Mouse (Mus musculus) colon, adult 2 months (tissue): ENCODE data around the gene Lrriq3. TPM values are rescaled to one million over a fixed set of nuclear protein-coding genes. Genes with fewer than 3 reads are reported as not detected.

Experiments used
- polyA plus RNA-seq: library from polyadenylated mRNA; depleted of rRNA; stranded (reverse); fragments of >200 nt; gene quantifications from 2 replicates; pipeline ENCODE4 v1.2.3, GENCODE M21; 2012; rRNA removed

Lrriq3 gene
- 0.14 TPM in 1 of 2 replicates, not detected in the other for polyA plus RNA-seq

DNA sequence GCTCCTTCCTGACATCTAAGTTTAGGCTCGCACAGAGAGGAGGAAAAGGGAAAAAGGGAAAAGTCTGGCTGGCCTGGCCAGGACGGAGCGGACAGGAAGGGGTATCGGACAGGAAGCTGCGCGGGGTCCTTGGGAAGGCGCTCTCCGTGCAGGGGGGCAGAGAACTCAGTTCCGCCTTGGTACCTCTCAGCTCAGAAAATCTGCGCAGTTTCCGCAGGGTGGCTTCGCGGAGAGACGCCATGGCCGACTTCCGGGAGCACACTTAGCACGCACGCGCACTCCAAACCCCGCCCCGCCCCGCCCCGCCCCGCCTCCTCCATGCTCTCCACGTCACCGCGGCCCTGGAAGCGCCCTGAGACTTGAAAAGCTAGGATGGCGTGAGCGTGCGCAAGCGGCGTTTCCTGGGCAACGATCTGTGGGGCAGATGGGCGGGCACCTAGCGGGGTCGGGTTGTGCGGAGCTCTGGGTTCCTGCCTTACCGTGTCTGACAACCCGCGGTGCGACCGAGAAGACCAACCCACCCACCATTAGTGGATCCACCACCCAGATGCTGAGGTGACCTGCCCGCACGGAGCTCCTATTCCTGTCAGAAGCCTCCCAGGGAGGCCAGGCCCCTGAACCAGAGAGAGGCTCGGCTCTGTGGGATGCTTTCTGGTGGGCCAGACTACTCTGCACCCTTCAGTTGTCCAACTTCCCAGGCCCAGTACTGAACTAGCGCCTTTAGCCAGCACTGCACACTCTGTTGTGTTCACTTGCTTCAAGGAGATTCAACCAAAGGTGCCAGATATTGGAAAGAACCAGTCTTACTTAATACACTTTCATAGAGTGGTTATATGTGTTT, at the start of gene Lrriq3, which contains the start of gene Fpgt:
Gene Lrriq3 (plus strand): TSS at position 319 of the 841 bp plus-strand sequence.
Gene Fpgt (minus strand): TSS at position 288 of the 841 bp plus-strand sequence.

DNA sequence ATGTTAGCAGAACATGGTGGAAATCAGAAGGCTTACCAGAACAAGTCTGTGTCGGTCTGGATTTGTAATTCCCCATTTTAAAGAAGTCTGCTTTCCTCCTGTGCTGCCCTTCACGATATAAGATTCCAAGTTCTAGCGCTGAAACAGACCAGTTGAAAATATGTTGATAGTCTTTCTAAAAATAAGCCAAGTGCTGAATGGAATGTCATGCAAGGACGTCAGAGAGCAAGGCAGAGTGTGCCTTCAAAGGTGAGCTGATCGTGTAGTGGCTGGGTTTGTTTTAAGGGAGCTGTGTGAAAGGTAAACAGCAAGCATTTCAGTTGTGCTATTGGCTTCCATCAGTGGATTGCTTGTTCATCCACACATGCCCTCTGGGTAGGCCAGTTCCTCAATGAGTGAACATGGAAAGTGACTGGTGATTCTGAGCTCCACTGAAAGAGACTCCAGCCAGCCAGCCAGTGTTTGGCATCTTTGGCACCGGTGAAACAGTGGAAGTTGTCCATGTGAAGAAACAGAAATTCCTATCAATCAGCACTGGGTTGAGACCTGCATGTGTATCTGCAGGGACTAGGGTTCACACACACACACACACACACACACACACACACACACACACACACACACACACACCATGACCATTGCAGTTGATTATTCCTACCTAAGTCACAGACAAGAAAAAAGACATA, 37.9 kb upstream of the Lrriq3 start, which contains the start of gene Tnni3k:
Gene Tnni3k (minus strand): TSS at position 177 of the 686 bp plus-strand sequence.

Other genes starting within 250 kb of the Lrriq3 start
- gene Tnni3k, start 38.0 kb upstream of the Lrriq3 start, polyA plus RNA-seq: not detected in 2 replicates
- 8.7 and 9.8 TPM in 2 replicates for gene Fpgt, start within 50 bp of the Lrriq3 start, polyA plus RNA-seq